Mouse (Mus musculus) erythroblast, embryonic 14.5 days (primary cell): ENCODE measurements around the gene Fgl2.

ENCODE experiments used
- GATA1 ChIP-seq: IDR thresholded peaks from 2 replicates; pipeline ENCODE4 v1.6.1; 2012; ENCODE audit warnings: low read length, inconsistent platforms, mixed read lengths
- TAL1 ChIP-seq: IDR thresholded peaks from 3 replicates; pipeline ENCODE4 v1.6.1; 2012; ENCODE audit warnings: low read length, inconsistent platforms, mixed read lengths

- TF ChIP-seq GATA1 (no peak), TAL1 (no peak)
Observed at GRCm38 (mm10) chr5:21358648-21359047, 13.8 kb upstream of the Fgl2 start.
